Mouse (Mus musculus): Measurements from ENCODE around the gene Dnajc27. TPM values are rescaled to one million over a fixed set of nuclear protein-coding genes. Genes with fewer than 3 reads are reported as not detected.
A peak's percentile ranks its signal among the peaks of the same experiment; 100 is the strongest.

The Dnajc27 gene
- polyA plus RNA-seq, 1 experiment = 82.4 TPM

GRCm38 (mm10) chr12:4133847-4134212 lies 51.4 kb downstream of the Dnajc27 start:
- peaks cover 6% of the 10 kb centered on the region for H3K4me1 ChIP-seq (ENCODE audit: control insufficient read depth, insufficient read depth, low read length)
- H3K4me3 ChIP-seq (ENCODE audit: insufficient read depth, low read length) = peak overlapping the region; percentile 69
- no peak overlapping the region for H3K27ac ChIP-seq (ENCODE audit: insufficient read depth, low read length)
- no peak for TF ChIP-seq POLR2A (IDR thresholded peaks at IDR 0.05; ENCODE audit: extremely low read depth, insufficient read depth, low read length)
- no peak for TF ChIP-seq CTCF (IDR thresholded peaks at IDR 0.05; ENCODE audit: extremely low read depth, insufficient read depth, low read length)

GRCm38 (mm10) chr12:4143179-4143578 lies 60.8 kb downstream of the Dnajc27 start:
- Histone ChIP-seq H3K27ac (ENCODE audit: insufficient read depth, low read length) (no peak overlapping the region), H3K4me1 (ENCODE audit: control insufficient read depth, insufficient read depth, low read length) (peaks cover 1% of the 10 kb centered on the region; the same call in 1 of the 2 replicates), H3K4me3 (ENCODE audit: insufficient read depth, low read length) (no peak overlapping the region)
- TF ChIP-seq POLR2A (IDR thresholded peaks at IDR 0.05; ENCODE audit: extremely low read depth, insufficient read depth, low read length) = no peak
- TF ChIP-seq CTCF (IDR thresholded peaks at IDR 0.05; ENCODE audit: extremely low read depth, insufficient read depth, low read length) = 0 out of 2 replicates have a peak, but pooled peaks have one; percentile 19

- no peaks in the 10 kb centered on the region for H3K4me1 ChIP-seq (ENCODE audit: control insufficient read depth, insufficient read depth, low read length)
- no peak for TF ChIP-seq POLR2A (IDR thresholded peaks at IDR 0.05; ENCODE audit: extremely low read depth, insufficient read depth, low read length)
- no peak for TF ChIP-seq CTCF (IDR thresholded peaks at IDR 0.05; ENCODE audit: extremely low read depth, insufficient read depth, low read length)
Measured at GRCm38 (mm10) chr12:4150936-4151335, 68.6 kb downstream of the Dnajc27 start.

GRCm38 (mm10) chr12:4151969-4152368 lies 69.6 kb downstream of the Dnajc27 start:
- Histone ChIP-seq H3K27ac (ENCODE audit: insufficient read depth, low read length) (no peak overlapping the region), H3K4me3 (ENCODE audit: insufficient read depth, low read length) (no peak overlapping the region), H3K4me1 (ENCODE audit: control insufficient read depth, insufficient read depth, low read length) (no peaks in the 10 kb centered on the region)
- no peak for TF ChIP-seq CTCF (IDR thresholded peaks at IDR 0.05; ENCODE audit: extremely low read depth, insufficient read depth, low read length)
- no peak for TF ChIP-seq POLR2A (IDR thresholded peaks at IDR 0.05; ENCODE audit: extremely low read depth, insufficient read depth, low read length)

More at GRCm38 (mm10) chr12:4150936-4151335, 68.6 kb downstream of the Dnajc27 start:
- no peak overlapping the region for H3K27ac ChIP-seq (ENCODE audit: insufficient read depth, low read length)
- no peak overlapping the region for H3K4me3 ChIP-seq (ENCODE audit: insufficient read depth, low read length)

- no peak overlapping the region for H3K27ac ChIP-seq (ENCODE audit: insufficient read depth, low read length)
- TF ChIP-seq POLR2A (IDR thresholded peaks at IDR 0.05; ENCODE audit: extremely low read depth, insufficient read depth, low read length) (no peak), CTCF (IDR thresholded peaks at IDR 0.05; ENCODE audit: extremely low read depth, insufficient read depth, low read length) (no peak)
Measured at GRCm38 (mm10) chr12:4157466-4157865, 75.1 kb downstream of the Dnajc27 start.

GRCm38 (mm10) chr12:4158179-4158578 lies 75.8 kb downstream of the Dnajc27 start:
- TF ChIP-seq CTCF (IDR thresholded peaks at IDR 0.05; ENCODE audit: extremely low read depth, insufficient read depth, low read length) (no peak), POLR2A (IDR thresholded peaks at IDR 0.05; ENCODE audit: extremely low read depth, insufficient read depth, low read length) (no peak)
- no peak overlapping the region for H3K4me3 ChIP-seq (ENCODE audit: insufficient read depth, low read length)
- H3K27ac ChIP-seq (ENCODE audit: insufficient read depth, low read length) = no peak overlapping the region
- no peaks in the 10 kb centered on the region for H3K4me1 ChIP-seq (ENCODE audit: control insufficient read depth, insufficient read depth, low read length)

More at GRCm38 (mm10) chr12:4157466-4157865, 75.1 kb downstream of the Dnajc27 start:
- H3K4me1 ChIP-seq (ENCODE audit: control insufficient read depth, insufficient read depth, low read length) = no peaks in the 10 kb centered on the region
- no peak overlapping the region for H3K4me3 ChIP-seq (ENCODE audit: insufficient read depth, low read length)

- Histone ChIP-seq H3K4me3 (ENCODE audit: insufficient read depth, low read length) (no peak overlapping the region), H3K4me1 (ENCODE audit: control insufficient read depth, insufficient read depth, low read length) (no peaks in the 10 kb centered on the region), H3K27ac (ENCODE audit: insufficient read depth, low read length) (no peak overlapping the region)
- TF ChIP-seq POLR2A (IDR thresholded peaks at IDR 0.05; ENCODE audit: extremely low read depth, insufficient read depth, low read length) (no peak), CTCF (IDR thresholded peaks at IDR 0.05; ENCODE audit: extremely low read depth, insufficient read depth, low read length) (no peak)
Measured at GRCm38 (mm10) chr12:4158868-4159632, 76.7 kb downstream of the Dnajc27 start.

Other genes with a start within 250 kb of the Dnajc27 start
- gene Pomc, start 127.6 kb upstream of the Dnajc27 start, polyA plus RNA-seq (2012; rRNA removed) = 4.2 and 4.5 TPM in 2 replicates
- gene Efr3b, start 43.7 kb upstream of the Dnajc27 start, polyA plus RNA-seq (2012; rRNA removed) = 70.3 and 74.8 TPM in 2 replicates
- gene Adcy3, start 50.5 kb downstream of the Dnajc27 start, polyA plus RNA-seq (2012; rRNA removed) = 25.1 and 27.1 TPM in 2 replicates
- 6.4 and 7.3 TPM in 2 replicates for gene Ptrhd1, start 151.4 kb downstream of the Dnajc27 start, polyA plus RNA-seq (2012; rRNA removed)
- 6.5 and 7.7 TPM in 2 replicates for gene Cenpo, start 151.7 kb downstream of the Dnajc27 start, polyA plus RNA-seq (2012; rRNA removed)